Mouse (Mus musculus) liver, embryonic 13.5 days (tissue): ENCODE results near the gene Lrrc32. TPM values are rescaled to one million over a fixed set of nuclear protein-coding genes. Genes with fewer than 3 reads are reported as not detected.

ENCODE experiments used
- ATAC-seq: fragments of 200-750 bp; cut with Nextera tagmentation; 2 replicates; pipeline ENCODE4 v1.8.0; 2017; ENCODE audit warnings: low read depth, mild to moderate bottlenecking, moderate number of reproducible peaks, moderate library complexity
- DNase-seq: peaks from one replicate; pipeline ENCODE4 v3.0.0; 2022
- H3K27ac ChIP-seq: fragments of 300-500 bp; sonication (generic); 2 replicates; pipeline ENCODE4 v1.5.1; 2015; ENCODE audit warnings: moderate library complexity, mild to moderate bottlenecking, inconsistent platforms
- H3K27me3 ChIP-seq: fragments of 300-500 bp; sonication (generic); 2 replicates; pipeline ENCODE4 v1.6.1; 2015; ENCODE audit warnings: mild to moderate bottlenecking, inconsistent platforms
- H3K36me3 ChIP-seq: fragments of 300-500 bp; sonication (generic); 2 replicates; pipeline ENCODE4 v1.6.1; 2015; ENCODE audit warnings: mild to moderate bottlenecking, inconsistent platforms
- H3K4me1 ChIP-seq: fragments of 300-500 bp; sonication (generic); replicated peaks from 2 replicates; pipeline ENCODE4 v1.6.1; 2015; ENCODE audit warnings: inconsistent platforms
- H3K4me2 ChIP-seq: fragments of 300-500 bp; sonication (generic); 2 replicates; pipeline ENCODE4 v1.6.1; 2015; ENCODE audit warnings: inconsistent platforms, mild to moderate bottlenecking, moderate library complexity
- H3K4me3 ChIP-seq: fragments of 300-500 bp; sonication (generic); replicated peaks from 2 replicates; pipeline ENCODE4 v1.5.1; 2015; ENCODE audit warnings: mild to moderate bottlenecking, inconsistent platforms
- H3K9ac ChIP-seq: fragments of 300-500 bp; sonication (generic); 2 replicates; pipeline ENCODE4 v1.6.1; 2015; ENCODE audit warnings: mild to moderate bottlenecking, inconsistent platforms
- H3K9me3 ChIP-seq: fragments of 300-500 bp; sonication (generic); replicated peaks from 2 replicates; pipeline ENCODE4 v1.6.1; 2016; ENCODE audit warnings: inconsistent platforms
- whole genome bisulfite sequencing: fragments of 180-500 bp; shearing (Covaris S2); methylation state at CpG from one replicate; pipeline ENCODE4 v1.1.7; 2015; ENCODE audit not compliant: insufficient replicate concordance; 5-methylcytosine and 5-hydroxymethylcytosine counted together
- polyA plus RNA-seq: library from polyadenylated mRNA; unstranded; fragments of >200 nt; fragmentation: Nextera tagmentation; extraction: Ambion mirVana; gene quantifications from 2 replicates; pipeline ENCODE4 v1.2.1, GENCODE M21; 2015

The Lrrc32 gene
- polyA plus RNA-seq, 1 experiment from 2014 or later = 3.2 TPM

DNA sequence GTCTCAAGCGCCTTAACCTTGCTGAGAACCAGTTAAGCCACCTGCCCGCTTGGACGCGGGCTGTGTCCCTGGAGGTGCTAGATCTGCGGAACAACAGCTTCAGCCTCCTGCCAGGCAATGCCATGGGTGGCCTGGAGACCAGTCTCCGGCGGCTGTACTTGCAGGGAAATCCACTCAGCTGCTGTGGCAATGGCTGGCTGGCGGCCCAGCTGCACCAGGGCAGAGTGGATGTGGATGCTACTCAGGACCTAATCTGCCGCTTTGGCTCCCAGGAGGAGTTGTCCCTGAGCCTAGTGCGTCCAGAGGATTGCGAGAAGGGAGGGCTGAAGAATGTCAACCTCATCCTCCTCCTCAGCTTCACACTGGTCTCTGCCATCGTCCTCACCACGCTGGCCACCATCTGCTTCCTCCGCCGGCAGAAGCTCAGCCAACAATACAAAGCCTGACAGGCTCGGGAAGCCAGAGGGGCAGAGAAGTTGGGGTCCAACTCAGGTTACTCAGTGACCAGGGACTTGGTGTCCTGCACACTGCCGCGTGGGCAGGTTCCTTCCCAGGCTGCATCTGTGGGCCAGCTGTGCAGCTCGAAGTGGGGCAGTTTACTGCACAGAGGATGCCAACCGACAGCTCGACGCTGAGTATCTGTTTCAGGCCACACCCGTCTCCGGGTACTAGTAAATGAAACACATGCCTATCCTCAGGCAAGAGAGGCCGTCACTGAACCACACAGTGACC lies 10.6 kb downstream of the Lrrc32 start:
- H3K27ac ChIP-seq = peak overlapping the region; percentile 24; the same call in 1 of the 2 replicates
- DNase-seq (no peak), ATAC-seq (no peak)
- no peak overlapping the region for H3K4me2 ChIP-seq
- peaks cover 2% of the 10 kb centered on the region; the same call in 1 of the 2 replicates for H3K36me3 ChIP-seq
- WGBS = 60% methylated on average over 25 of the region's 25 CpGs
- H3K4me3 ChIP-seq = no peak overlapping the region
- H3K27me3 ChIP-seq = no peaks in the 10 kb centered on the region
- no peak overlapping the region for H3K9ac ChIP-seq
- peaks cover 10% of the 10 kb centered on the region; the same call in 1 of the 2 replicates for H3K4me1 ChIP-seq
- no peaks in the 10 kb centered on the region for H3K9me3 ChIP-seq

DNA sequence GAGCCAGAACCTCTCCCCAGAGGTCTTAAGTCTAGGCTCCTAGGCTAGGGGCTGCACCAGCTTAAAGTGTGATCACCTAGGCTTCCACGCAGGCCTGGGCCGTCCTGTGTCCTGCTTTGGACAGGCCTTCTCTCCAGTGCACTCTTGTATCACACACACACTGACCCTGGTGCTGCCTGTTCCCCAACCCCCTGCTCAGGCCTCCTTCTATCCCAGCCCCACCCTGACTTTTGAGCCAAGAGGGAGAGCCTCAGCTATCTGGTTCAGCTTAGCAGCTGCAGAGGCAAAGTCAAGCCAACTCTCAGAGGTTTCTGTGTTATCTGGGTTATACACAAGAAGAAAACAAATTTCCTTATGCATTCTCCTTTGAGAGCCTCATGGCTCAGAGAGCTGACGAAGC lies 11.4 kb downstream of the Lrrc32 start:
- ATAC-seq (peak; percentile 30; the same call in 1 of the 2 replicates), DNase-seq (no peak)
- Histone ChIP-seq H3K4me2 (no peak overlapping the region), H3K27me3 (no peaks in the 10 kb centered on the region), H3K9ac (no peak overlapping the region), H3K4me3 (no peak overlapping the region), H3K4me1 (peaks cover 10% of the 10 kb centered on the region; the same call in 1 of the 2 replicates), H3K36me3 (0 out of 2 replicates have a peak, but pooled peaks cover 2% of the 10 kb centered on the region), H3K27ac (0 out of 2 replicates have a peak overlapping the region, but pooled peaks have one; percentile 24), H3K9me3 (no peaks in the 10 kb centered on the region)
- WGBS = 56% methylated on average over 3 of the region's 3 CpGs

DNA sequence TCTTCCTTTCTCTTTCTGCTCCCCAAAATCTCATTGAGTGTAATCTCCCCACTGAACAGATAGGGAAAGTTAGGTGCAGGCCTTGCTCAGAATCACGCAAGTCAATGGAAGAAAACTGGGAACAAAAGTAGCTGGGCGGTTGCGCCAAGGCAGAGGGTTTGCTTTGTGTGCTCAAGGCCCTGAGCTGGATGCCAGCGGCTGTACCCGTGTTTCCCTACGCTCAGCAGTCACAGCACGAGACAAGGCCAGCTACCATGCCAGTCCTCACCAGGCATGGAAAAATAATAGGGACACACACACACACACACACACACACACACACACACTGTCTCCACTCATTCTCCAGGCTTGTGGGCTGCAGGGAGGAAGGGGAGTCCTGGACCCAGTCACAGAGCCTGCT lies 12.0 kb downstream of the Lrrc32 start:
- Histone ChIP-seq H3K36me3 (0 out of 2 replicates have a peak, but pooled peaks cover 2% of the 10 kb centered on the region), H3K4me1 (peaks cover 10% of the 10 kb centered on the region; the same call in 1 of the 2 replicates), H3K9ac (no peak overlapping the region), H3K9me3 (no peaks in the 10 kb centered on the region), H3K4me2 (no peak overlapping the region), H3K27me3 (no peaks in the 10 kb centered on the region), H3K4me3 (no peak overlapping the region), H3K27ac (no peak overlapping the region)
- DNase-seq = no peak
- ATAC-seq = no peak
- 82% methylated on average over 7 of the region's 7 CpGs for WGBS

DNA sequence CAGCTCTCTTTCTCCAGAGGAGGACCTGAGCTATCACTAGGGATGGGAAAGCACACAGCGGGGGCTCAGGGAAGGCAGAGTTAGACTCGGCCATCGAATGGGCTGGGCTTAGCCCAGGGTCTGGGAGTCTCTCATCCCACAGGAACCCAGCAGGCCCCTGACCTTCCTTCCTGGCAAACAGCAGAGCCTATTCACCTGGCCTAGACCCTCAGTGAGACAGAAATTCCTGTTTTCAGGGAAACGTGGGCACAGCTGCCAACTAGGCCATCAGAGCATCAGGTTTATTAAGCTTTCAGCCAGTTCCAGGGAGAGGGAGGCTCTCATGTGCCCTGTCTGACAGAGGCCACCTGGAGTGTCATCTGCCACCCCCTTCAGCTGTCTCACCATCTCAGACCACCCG lies 13.8 kb downstream of the Lrrc32 start:
- 38% methylated on average over 5 of the region's 5 CpGs for WGBS

DNA sequence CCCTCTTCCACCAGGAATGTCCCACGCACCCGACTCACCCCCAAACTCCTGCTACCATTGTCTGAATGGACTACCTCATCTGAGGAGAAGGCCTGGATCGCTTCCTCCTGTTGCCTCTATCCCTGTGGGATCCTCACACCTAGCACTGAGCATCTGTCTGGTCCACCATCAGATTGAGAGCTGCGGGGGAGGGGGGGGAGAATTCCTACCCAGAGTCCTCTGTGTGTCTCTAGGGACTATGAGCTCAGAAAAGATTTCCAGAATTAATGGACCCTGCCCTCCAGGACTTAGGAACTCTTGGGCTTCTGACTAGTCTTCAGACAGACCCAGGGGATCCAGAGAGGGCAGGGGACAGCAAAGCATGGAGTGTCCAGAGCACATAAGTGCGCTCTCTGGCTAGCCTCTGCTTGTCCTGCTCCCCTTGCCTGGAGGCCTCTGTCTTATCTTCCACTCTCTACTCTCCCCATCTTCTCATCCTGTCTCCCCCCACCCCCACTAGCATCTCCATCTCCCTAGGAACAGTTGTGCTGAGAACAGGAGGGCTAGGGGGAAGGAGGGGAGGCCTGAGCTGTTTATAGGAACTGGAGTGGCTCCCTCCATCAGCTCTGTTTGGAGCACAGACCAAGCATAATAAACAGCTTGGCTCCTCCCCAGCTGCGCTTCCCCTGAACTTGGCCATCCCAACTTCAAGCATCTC lies 15.0 kb downstream of the Lrrc32 start:
- H3K36me3 ChIP-seq = 0 out of 2 replicates have a peak, but pooled peaks cover 2% of the 10 kb centered on the region
- H3K9me3 ChIP-seq = no peaks in the 10 kb centered on the region
- peaks cover 10% of the 10 kb centered on the region; the same call in 1 of the 2 replicates for H3K4me1 ChIP-seq
- ATAC-seq (no peak), DNase-seq (no peak)
- no peak overlapping the region for H3K4me3 ChIP-seq
- no peaks in the 10 kb centered on the region for H3K27me3 ChIP-seq
- 57% methylated on average over 6 of the region's 6 CpGs for WGBS
- no peak overlapping the region for H3K9ac ChIP-seq
- H3K4me2 ChIP-seq = no peak overlapping the region
- H3K27ac ChIP-seq = no peak overlapping the region

More for the DNA sequence above, 13.8 kb downstream of the Lrrc32 start:
- Histone ChIP-seq H3K36me3 (0 out of 2 replicates have a peak, but pooled peaks cover 2% of the 10 kb centered on the region), H3K27ac (no peak overlapping the region), H3K4me2 (no peak overlapping the region), H3K27me3 (no peaks in the 10 kb centered on the region), H3K9me3 (no peaks in the 10 kb centered on the region), H3K9ac (no peak overlapping the region), H3K4me3 (no peak overlapping the region), H3K4me1 (peaks cover 10% of the 10 kb centered on the region; the same call in 1 of the 2 replicates)
- DNase-seq (no peak), ATAC-seq (no peak)

DNA sequence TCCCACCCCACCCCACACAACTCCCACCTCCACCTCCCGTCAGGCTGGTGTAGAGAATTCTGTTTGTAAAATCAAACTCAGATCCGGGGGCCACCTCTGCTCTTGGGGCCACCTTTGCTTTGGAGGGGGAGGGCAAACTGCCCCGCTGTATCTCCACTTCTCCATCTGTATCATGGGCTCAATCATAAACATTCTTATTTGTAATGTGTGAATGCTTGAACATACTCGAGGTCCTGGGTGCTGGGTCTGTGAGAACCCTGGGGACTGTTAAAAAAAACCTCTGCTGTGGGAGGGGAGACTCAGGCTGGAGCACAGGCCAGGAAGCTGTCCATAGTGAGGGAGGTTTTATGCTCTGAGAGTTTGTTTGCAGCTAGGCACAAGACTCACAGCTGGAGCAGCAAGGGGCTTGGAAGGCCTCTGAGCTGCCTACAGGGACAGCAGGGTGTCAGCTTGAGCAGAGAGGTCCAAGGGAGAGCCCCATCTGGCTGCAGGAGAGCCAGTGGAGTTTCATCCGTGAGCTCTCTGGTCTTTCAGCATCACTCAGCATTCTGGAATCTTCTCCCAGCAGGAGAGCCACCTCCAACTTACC lies 15.7 kb downstream of the Lrrc32 start:
- no peak overlapping the region for H3K9ac ChIP-seq
- H3K27ac ChIP-seq = no peak overlapping the region
- peaks cover 7% of the 10 kb centered on the region; the same call in 1 of the 2 replicates for H3K4me1 ChIP-seq
- DNase-seq (no peak), ATAC-seq (no peak)
- no peak overlapping the region for H3K4me2 ChIP-seq
- no peaks in the 10 kb centered on the region for H3K9me3 ChIP-seq
- whole genome bisulfite sequencing = 31% methylated on average over 5 of the region's 5 CpGs
- no peak overlapping the region for H3K4me3 ChIP-seq
- H3K36me3 ChIP-seq = 0 out of 2 replicates have a peak, but pooled peaks cover 1% of the 10 kb centered on the region
- H3K27me3 ChIP-seq = no peaks in the 10 kb centered on the region

DNA sequence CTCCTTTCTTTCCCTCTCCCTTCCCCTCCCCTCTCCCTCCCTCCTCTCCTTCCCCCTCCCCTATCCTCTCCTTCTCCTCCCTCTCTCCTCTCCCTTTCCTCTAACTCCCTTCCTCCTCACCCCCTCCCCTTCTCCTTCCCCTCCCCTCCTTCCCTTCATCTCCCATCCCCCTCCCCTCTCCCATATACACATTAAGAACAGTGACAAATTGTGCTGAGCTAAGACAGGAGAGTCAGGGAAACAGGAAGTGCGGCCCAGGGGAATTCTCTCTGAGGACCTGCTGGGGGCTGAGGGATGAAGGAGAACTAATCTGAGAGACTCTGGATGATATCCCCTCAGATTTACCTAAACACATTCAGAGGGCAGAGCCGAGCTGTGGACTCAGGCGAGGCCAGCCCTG lies 16.6 kb downstream of the Lrrc32 start:
- no peak for ATAC-seq
- Histone ChIP-seq H3K4me1 (no peaks in the 10 kb centered on the region), H3K27ac (no peak overlapping the region), H3K4me2 (no peak overlapping the region), H3K4me3 (no peak overlapping the region), H3K27me3 (no peaks in the 10 kb centered on the region), H3K36me3 (no peaks in the 10 kb centered on the region), H3K9me3 (no peaks in the 10 kb centered on the region), H3K9ac (no peak overlapping the region)
- 32% methylated on average over 3 of the region's 3 CpGs for WGBS
- no peak for DNase-seq

DNA sequence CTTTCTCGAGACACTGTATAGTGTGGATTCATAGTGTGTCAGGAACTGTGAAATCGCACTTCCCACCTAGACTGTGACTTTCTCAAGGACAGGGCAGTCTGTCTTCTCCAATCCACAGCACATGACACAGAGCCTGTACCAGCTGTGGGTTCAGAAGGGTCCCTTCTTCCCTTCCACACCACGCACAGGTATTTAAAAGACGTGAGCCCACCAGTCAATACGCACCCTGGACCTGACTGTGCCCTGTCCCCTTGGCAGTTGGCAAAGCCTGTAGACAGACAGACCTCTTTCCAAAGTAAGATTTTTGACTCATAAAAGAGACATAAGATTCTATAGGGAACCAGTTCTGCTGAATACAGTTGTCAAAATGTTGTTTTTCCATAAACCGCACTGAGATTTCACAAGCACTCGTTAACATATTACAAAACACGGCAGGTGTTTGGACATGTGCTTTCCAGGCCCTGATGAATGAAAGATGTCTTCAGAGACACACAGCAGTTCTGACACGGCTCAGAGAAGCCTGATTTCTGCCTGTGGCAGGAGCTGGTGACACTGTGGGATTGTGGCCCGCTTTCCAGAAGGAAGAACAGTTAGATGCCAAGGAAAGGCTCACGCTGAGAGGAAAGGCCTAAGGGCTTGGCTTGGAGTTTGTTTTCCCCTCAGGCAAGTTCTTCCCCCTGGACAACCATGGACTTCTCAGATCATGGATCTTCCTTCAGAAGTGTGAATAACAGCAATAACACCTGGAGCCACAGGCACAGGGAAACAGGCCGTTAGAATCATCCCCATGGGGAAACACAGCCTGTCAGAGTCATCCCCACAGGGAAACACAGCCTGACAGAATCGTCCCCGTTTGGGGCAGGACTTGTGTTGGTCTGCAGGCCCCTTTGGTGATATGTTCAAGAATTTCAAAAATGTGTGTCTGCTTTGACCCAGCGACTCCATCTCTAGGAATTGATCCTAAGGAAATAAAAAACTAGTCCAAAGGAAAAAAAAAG lies 22.2 kb downstream of the Lrrc32 start:
- H3K4me3 ChIP-seq = no peak overlapping the region
- ATAC-seq = no peak
- no peak overlapping the region for H3K27ac ChIP-seq
- no peaks in the 10 kb centered on the region for H3K27me3 ChIP-seq
- H3K36me3 ChIP-seq = no peaks in the 10 kb centered on the region
- H3K4me1 ChIP-seq = no peaks in the 10 kb centered on the region
- 69% methylated on average over 15 of the region's 15 CpGs for WGBS
- DNase-seq = no peak
- no peak overlapping the region for H3K4me2 ChIP-seq
- H3K9me3 ChIP-seq = no peaks in the 10 kb centered on the region
- H3K9ac ChIP-seq = no peak overlapping the region

DNA sequence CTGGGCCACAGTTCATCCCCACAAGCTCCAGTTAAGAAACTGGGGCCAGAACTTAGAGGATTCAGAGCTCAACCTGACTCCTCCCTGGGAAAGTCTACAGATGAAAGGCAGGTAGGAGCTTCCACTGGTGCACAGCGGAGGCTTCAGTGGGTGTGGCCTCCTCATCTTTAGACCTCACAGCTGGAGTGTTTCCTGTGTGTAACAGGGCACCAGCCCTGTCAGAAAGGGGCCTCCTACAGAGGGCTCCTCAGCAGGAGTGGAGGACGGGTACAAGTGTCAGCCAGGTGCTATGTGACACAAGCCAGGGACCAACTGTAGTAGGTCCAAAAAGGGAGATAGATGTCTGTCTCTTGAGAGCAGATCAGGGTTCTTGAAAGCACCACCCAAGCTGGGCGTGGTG lies 24.2 kb downstream of the Lrrc32 start:
- DNase-seq (no peak), ATAC-seq (no peak)
- no peak overlapping the region for H3K4me2 ChIP-seq
- H3K27me3 ChIP-seq = no peaks in the 10 kb centered on the region
- H3K27ac ChIP-seq = no peak overlapping the region
- H3K9me3 ChIP-seq = no peaks in the 10 kb centered on the region
- no peaks in the 10 kb centered on the region for H3K36me3 ChIP-seq
- WGBS = 43% methylated on average over 3 of the region's 3 CpGs
- no peaks in the 10 kb centered on the region for H3K4me1 ChIP-seq
- no peak overlapping the region for H3K9ac ChIP-seq
- H3K4me3 ChIP-seq = no peak overlapping the region

DNA sequence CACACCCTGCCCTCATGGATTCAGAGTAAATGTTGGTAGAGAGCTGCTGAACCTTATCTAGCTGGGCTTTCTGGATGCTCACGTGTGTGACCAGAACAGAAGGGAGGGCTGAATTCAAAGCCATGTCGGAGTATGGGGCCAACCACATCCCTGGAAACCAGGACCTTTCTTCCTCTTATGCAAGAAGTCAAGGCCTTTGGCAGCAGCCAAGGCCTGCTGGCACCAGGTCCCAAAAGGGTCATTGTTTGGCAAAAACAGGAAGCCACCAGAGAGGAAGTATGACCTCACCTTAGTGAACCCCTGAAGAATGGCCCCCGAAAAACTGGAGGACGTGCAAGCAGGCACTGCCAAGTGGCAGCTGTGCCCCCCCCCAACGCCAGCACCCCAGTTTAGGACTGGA lies 33.5 kb downstream of the Lrrc32 start:
- 38% methylated on average over 5 of the region's 5 CpGs for WGBS
- no peak for DNase-seq
- no peaks in the 10 kb centered on the region for H3K36me3 ChIP-seq
- no peak overlapping the region for H3K9ac ChIP-seq
- H3K4me2 ChIP-seq = no peak overlapping the region
- peaks cover 7% of the 10 kb centered on the region for H3K4me1 ChIP-seq
- ATAC-seq = no peak
- no peak overlapping the region for H3K27ac ChIP-seq
- 0 out of 2 replicates have a peak, but pooled peaks cover 7% of the 10 kb centered on the region for H3K27me3 ChIP-seq
- no peaks in the 10 kb centered on the region for H3K9me3 ChIP-seq
- no peak overlapping the region for H3K4me3 ChIP-seq
